Mouse (Mus musculus): ENCODE results near the gene Zc3h12d.

Gene Zc3h12d

DNA sequence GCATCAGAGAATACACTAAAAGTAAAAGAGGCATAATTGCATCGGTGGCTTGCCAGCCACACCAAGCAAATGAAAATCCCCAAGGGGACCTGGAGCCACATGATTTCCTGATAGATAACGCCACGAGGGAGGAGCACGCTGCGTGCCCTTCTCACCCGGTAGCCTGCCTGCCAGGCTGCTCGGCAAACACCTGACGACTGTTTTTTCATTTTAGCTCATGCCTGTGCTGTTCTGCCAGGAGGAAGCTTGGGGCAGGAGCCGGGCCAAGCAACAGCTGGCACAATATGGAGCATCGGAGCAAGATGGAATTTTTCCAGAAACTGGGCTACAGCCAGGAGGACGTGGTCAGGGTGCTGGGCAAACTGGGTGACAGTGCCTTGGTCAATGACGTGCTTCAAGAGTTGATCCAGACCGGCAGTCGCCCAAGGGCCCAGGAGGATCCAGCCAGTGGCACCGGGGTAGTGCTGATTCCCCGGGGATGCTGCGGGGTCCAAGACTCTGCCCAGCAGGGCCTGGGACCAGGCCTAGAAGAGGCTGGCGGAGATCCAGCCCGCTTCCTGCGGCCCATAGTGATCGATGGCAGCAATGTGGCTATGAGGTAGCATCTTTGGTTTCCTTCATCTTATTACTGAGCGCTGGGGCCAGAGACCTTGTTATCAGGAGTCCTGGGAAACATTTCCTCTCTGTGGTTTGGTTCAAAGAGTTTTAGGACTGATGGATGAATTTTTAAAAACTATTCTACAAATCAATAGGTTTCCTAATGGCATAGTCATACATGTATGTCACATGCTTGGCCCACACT lies 7.5 kb downstream of the Zc3h12d start:
- DNase-seq (ENCODE audit: low read depth) = no peak

- no peak for DNase-seq (ENCODE audit: low read depth)
Observed at GRCm38 (mm10) chr10:7840353-7840733, 8.1 kb downstream of the Zc3h12d start.

DNA sequence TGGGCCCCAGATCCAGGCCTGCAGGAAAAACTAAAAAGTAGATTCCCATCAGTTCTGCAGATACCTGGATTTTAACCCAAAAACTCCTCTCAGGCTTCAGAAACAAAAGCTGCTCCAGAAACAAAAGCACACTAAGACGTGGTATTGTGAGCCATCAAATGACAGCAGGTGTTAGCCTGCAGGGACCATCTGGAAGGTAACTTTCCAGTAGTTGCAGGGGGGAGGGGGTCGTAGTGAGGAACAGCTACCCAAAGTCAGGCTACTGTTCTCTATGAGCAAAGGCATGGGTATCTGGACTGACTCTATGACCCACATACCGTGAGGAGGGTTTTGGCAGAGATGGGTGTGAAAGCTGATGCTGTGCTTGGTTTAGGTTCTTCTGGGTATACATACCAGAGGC lies 8.5 kb downstream of the Zc3h12d start:
- no peak for DNase-seq (ENCODE audit: low read depth)

- no peak for DNase-seq (ENCODE audit: low read depth)
Observed at GRCm38 (mm10) chr10:7841571-7842080, 9.4 kb downstream of the Zc3h12d start.

DNA sequence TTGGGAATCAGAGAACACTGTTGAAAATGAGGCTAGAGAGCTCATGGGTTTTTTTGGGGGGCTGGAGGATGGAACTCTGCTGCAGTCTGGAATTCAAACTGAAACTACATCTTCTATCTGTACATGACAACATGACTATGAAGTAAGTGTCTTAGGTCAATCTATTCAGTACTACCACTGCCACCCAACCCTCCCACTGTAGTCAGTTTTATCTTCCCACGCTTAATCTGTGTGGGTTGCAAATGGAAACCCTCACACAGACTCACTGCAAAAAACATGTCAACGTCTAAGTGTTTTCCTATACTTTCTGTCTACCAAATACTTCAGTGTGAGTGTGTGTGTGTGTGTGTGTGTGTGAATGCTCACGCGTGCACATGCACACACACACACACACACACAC lies 10.9 kb downstream of the Zc3h12d start:
- no peak for DNase-seq (ENCODE audit: low read depth)

DNA sequence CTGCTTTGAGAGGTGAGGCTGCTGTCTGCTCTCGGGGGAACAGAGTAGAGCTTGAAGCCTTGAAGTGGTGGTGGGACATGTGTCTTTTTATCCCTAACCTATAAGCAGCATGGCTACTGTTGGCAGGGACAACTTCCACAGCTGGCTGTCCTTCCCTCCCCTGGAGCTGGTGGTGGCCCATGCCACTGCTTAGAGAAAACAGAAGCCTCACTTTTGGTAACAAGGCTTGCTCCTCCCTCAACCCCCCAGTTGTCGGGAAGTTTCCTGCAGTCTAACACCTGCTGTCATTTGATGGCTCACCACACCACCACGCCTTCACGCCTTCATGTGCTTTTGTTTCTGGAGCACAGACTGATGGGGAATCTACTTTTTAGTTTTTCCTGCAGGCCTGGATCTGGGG lies 11.9 kb downstream of the Zc3h12d start:
- DNase-seq (ENCODE audit: low read depth) = no peak

- DNase-seq (ENCODE audit: low read depth) = no peak
Observed at GRCm38 (mm10) chr10:7845136-7845535, 12.9 kb downstream of the Zc3h12d start.

DNA sequence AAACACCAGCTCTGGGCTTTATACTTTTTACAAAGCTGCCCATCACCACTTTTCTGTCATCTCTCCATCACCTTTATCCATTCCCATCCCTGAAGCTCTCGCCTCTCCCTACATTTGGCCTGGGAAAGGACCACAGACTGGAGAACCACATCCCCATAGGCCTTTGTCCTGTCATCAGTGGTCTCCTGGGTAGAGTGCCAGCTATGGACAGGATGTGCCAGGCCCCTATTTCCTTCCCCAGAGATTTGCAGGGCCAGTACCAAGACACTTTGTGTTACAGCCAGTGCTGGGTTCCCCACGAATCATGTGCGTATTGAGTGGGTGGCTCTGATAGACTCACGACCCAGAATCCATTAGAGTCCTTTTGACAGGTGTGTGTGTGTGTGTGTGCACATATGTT lies 13.7 kb downstream of the Zc3h12d start:
- DNase-seq (ENCODE audit: low read depth) = no peak

DNA sequence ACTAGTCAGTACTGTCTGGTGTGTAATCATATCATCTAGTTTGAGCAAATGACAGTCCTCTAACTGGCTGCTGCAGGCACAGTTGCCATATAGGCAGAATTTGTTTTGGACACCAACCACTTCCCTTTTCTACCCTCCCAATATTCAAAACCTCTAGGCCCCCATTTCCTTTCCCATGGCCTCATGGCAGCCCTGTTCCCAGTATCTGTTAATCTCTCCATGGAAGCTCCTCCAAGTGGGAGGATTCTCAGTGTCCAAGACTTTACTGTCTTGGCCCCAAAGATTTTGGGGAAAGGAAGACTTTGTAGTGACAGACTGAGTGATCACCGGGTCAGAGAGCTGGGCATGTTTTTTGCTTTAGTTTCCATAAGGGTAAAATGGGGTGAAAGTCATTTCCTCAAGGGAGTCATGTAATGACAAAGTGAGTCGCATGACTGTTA lies 14.9 kb downstream of the Zc3h12d start:
- no peak for DNase-seq (ENCODE audit: low read depth)

DNA sequence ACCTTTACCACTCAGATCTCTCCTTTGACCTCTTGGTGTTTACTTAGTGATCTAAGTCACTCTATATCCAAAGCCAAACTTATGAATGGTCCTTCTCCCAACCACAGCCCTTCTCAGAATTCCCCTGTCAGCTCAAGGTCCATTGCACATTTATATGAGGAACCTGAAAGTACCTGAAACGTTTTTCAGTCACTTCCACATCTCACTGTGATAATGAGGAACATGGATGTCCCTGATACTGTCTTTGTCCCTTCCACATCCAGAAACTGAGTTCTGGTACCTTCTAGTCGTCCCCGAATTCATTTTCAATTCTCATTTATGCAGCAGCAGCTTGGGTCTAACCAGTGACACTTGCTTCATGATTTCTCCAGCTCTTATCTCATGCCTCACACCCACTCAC lies 19.6 kb downstream of the Zc3h12d start:
- DNase-seq (ENCODE audit: low read depth) = no peak

GRCm38 (mm10) chr10:7860494-7860893 lies 28.2 kb downstream of the Zc3h12d start:
- DNase-seq (ENCODE audit: low read depth) = no peak

- DNase-seq (ENCODE audit: low read depth) = no peak
Observed at GRCm38 (mm10) chr10:7861259-7861936, 29.1 kb downstream of the Zc3h12d start.

- no peak for DNase-seq (ENCODE audit: low read depth)
Observed at GRCm38 (mm10) chr10:7861937-7862657, 29.8 kb downstream of the Zc3h12d start.

DNA sequence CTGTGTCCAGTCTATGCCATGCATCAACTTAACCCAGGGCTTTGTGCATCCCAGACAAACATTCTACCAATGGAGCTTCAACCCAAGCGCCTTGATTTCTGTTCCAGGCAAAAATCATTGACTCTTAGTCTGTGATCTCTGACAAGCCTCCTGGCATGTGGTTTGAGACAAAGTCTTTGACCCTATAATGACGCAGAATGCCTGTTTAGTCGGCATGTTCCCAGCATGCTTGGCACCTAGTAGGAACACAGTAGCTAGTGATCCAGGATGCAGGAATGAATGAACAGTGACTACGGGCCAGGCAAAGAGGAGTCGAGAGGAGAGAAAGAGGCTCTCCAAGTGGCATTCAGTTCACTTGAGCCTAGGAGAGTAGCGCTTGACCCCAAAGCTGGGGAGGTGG lies 31.1 kb downstream of the Zc3h12d start:
- DNase-seq (ENCODE audit: low read depth) = no peak

DNA sequence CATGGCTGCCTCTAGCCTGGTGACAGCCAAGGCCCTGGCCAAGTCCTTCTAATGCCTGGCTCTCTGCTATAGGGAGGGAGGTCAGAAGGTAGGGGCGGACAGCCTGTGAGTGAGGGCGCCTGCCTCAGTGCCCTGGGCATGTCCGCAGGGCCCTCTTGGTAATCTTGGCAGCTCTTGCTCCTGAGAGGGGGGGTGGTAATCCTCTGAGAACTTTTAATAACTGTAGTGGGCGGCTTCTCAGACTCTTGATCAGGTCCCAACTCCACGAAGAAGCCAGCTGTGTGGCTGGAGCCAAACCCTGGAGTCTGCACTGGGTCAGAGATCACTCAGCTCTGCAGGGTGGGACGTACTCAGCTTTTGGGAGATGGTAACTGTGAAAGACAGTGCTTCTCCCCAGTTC lies 31.9 kb downstream of the Zc3h12d start:
- no peak for DNase-seq (ENCODE audit: low read depth)

GRCm38 (mm10) chr10:7864806-7865205 lies 32.5 kb downstream of the Zc3h12d start:
- no peak for DNase-seq (ENCODE audit: low read depth)

GRCm38 (mm10) chr10:7866762-7867665 lies 34.7 kb downstream of the Zc3h12d start:
- no peak for DNase-seq (ENCODE audit: low read depth)

DNA sequence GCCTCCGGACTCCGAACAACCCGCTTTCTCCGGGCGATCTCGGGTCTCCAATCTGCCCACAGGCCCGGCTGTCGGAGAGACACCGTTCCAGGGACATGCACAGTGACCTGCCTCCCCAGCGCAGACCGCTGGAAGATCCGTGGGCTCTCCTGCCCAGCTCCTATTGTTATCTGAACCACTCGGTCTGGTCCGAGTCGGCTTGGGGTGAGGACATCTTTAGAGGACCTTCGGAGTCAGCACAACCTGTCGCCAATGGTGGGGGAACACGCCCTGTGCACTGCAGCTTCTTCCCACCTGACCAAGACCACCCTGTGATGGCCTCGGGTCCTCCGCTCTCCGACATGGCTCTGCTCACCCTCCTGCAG lies 35.4 kb downstream of the Zc3h12d start:
- DNase-seq (ENCODE audit: low read depth) = no peak

- no peak for DNase-seq (ENCODE audit: low read depth)
Observed at GRCm38 (mm10) chr10:7869746-7870145, 37.5 kb downstream of the Zc3h12d start.

GRCm38 (mm10) chr10:7870571-7871315 lies 38.5 kb downstream of the Zc3h12d start:
- peak; percentile 17 for DNase-seq (ENCODE audit: low read depth)

All from c-Kit-positive CD71-positive TER-119-negative erythroid progenitor cells, embryonic 14.5 days (primary cell).